Mouse (Mus musculus): Measurements from ENCODE around the gene Pex11a.

Gene Pex11a

GRCm38 (mm10) chr7:79736511-79736910 lies 6.4 kb downstream of the Pex11a start:
- DNase-seq: no peak

GRCm38 (mm10) chr7:79734563-79734962 lies 8.4 kb downstream of the Pex11a start:
- DNase-seq: peak; percentile 97

- DNase-seq: no peak
These were observed 10.3 kb downstream of the Pex11a start, which contains the start of gene Plin1 for GRCm38 (mm10) chr7:79732622-79733021. Gene Plin1, minus strand, starts transcription at chr7:79732903.

GRCm38 (mm10) chr7:79731438-79731837 lies 11.5 kb downstream of the Pex11a start:
- no peak for DNase-seq

- no peak for DNase-seq
These were observed 13.1 kb downstream of the Pex11a start for GRCm38 (mm10) chr7:79729743-79730370.

GRCm38 (mm10) chr7:79729169-79729568 lies 13.8 kb downstream of the Pex11a start:
- peak; percentile 37 for DNase-seq

- peak; percentile 58 for DNase-seq
These were observed 14.7 kb downstream of the Pex11a start for GRCm38 (mm10) chr7:79728219-79728618.

GRCm38 (mm10) chr7:79727091-79727490 lies 15.8 kb downstream of the Pex11a start:
- DNase-seq: no peak

- DNase-seq: no peak
These were observed 21.4 kb downstream of the Pex11a start for GRCm38 (mm10) chr7:79721386-79721977.

- DNase-seq: peak; percentile 59
These were observed 27.5 kb downstream of the Pex11a start, which contains the start of gene Kif7 for GRCm38 (mm10) chr7:79715187-79715981. Gene Kif7, minus strand, starts transcription at chr7:79715720.

GRCm38 (mm10) chr7:79710831-79711230 lies 32.1 kb downstream of the Pex11a start:
- DNase-seq: no peak

GRCm38 (mm10) chr7:79710130-79710607 lies 32.8 kb downstream of the Pex11a start:
- DNase-seq: no peak

- DNase-seq: no peak
These were observed 37.7 kb downstream of the Pex11a start for GRCm38 (mm10) chr7:79705210-79705609.

GRCm38 (mm10) chr7:79702755-79703154 lies 40.2 kb downstream of the Pex11a start:
- DNase-seq: no peak

- DNase-seq: no peak
These were observed 46.4 kb downstream of the Pex11a start for GRCm38 (mm10) chr7:79696495-79696894.

Data from kidney, adult 11 months (tissue).